Mouse (Mus musculus) stomach, embryonic 16.5 days (tissue): ENCODE results near the gene Tnc. TPM values are rescaled to one million over a fixed set of nuclear protein-coding genes. Genes with fewer than 3 reads are reported as not detected.

Experiments used
- ATAC-seq: fragments of 200-750 bp; cut with Nextera tagmentation; 2 replicates; pipeline ENCODE4 v1.8.0; 2017; ENCODE audit warnings: moderate number of reproducible peaks, moderate TSS enrichment; ENCODE audit not compliant: insufficient read depth, low FRiP score
- H3K27ac ChIP-seq: fragments of 300-500 bp; sonication (generic); 2 replicates; pipeline ENCODE4 v1.5.1; 2014; ENCODE audit warnings: low read length
- H3K27me3 ChIP-seq: fragments of 300-500 bp; sonication (generic); 2 replicates; pipeline ENCODE4 v1.6.1; 2014; ENCODE audit warnings: low read length, control low read depth, mixed read lengths; ENCODE audit not compliant: control insufficient read depth, insufficient read depth
- H3K36me3 ChIP-seq: fragments of 300-500 bp; sonication (generic); 2 replicates; pipeline ENCODE4 v1.6.1; 2014; ENCODE audit warnings: low read length; ENCODE audit not compliant: control insufficient read depth, insufficient read depth
- H3K4me1 ChIP-seq: fragments of 300-500 bp; sonication (generic); 2 replicates; pipeline ENCODE4 v1.6.1; 2014; ENCODE audit warnings: low read length, control low read depth, mixed read lengths; ENCODE audit not compliant: control insufficient read depth, insufficient read depth
- H3K4me2 ChIP-seq: fragments of 300-500 bp; sonication (generic); 2 replicates; pipeline ENCODE4 v1.6.1; 2014; ENCODE audit warnings: low read depth, low read length, mixed read lengths
- H3K4me3 ChIP-seq: fragments of 300-500 bp; sonication (generic); replicated peaks from 2 replicates; pipeline ENCODE4 v1.5.1; 2014; ENCODE audit warnings: mild to moderate bottlenecking, low read length
- H3K9ac ChIP-seq: fragments of 300-500 bp; sonication (generic); 2 replicates; pipeline ENCODE4 v1.6.1; 2014; ENCODE audit warnings: low read length
- H3K9me3 ChIP-seq: fragments of 300-500 bp; sonication (generic); replicated peaks from 2 replicates; pipeline ENCODE4 v1.6.1; 2016; ENCODE audit warnings: low read length, control low read depth; ENCODE audit not compliant: control insufficient read depth
- WGBS: fragments of 180-500 bp; shearing (Covaris S2); extraction: QIAGEN DNeasy Blood & Tissue Kit; methylation state at CpG from one replicate; pipeline ENCODE4 v1.1.7; 2014; 5-methylcytosine and 5-hydroxymethylcytosine counted together
- polyA plus RNA-seq: library from polyadenylated mRNA; unstranded; fragments of >200 nt; fragmentation: Nextera tagmentation; extraction: Ambion mirVana; gene quantifications from 2 replicates; pipeline ENCODE4 v1.2.1, GENCODE M21; 2015

Gene Tnc
- polyA plus RNA-seq, 1 experiment from 2014 or later = 25.2 TPM

DNA sequence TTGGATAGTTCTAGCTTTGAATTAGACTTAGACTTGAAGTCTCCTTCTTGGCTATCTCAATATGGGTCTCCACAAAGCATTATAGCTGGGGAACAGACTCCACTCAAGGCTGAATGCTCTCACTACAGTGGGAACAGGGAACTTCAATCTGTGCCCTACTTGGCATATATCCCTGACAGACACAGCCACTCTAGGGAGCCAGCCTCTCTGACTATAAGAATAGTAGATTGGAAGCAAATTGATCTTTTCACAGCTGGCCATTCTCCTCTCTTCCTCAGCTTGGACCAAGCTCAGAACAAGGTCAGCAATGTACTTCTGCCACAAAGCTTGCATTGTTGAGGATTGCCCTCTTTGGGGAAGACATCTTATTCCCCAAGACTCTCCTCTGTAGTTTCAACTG lies 27.9 kb upstream of the Tnc start:
- Histone ChIP-seq H3K9me3 (no peaks in the 10 kb centered on the region), H3K36me3 (no peaks in the 10 kb centered on the region), H3K4me3 (no peak overlapping the region), H3K27me3 (no peaks in the 10 kb centered on the region), H3K4me2 (no peak overlapping the region), H3K4me1 (no peaks in the 10 kb centered on the region), H3K27ac (no peak overlapping the region), H3K9ac (no peak overlapping the region)
- no peak for ATAC-seq

DNA sequence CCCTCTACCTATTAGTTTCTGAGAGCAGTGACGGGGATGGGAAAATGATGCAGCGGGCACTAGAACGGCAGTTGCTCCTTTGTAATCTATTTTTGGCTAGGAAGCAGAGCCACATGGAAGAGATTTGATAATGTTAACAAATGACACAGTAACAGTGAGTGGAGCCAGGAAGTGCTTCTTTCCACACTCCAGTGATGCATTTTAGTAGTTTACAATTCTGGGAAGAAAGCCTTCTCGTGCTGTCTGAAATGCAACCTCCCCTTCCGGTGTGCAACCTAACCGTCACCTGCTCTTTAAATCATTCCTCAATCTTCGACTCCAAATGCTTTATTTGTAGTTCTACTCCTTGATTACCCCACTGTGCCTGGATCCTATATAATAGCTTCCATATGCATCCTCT lies 20.6 kb upstream of the Tnc start:
- no peak overlapping the region for H3K4me3 ChIP-seq
- no peaks in the 10 kb centered on the region for H3K9me3 ChIP-seq
- H3K27me3 ChIP-seq = no peaks in the 10 kb centered on the region
- H3K4me2 ChIP-seq = no peak overlapping the region
- no peaks in the 10 kb centered on the region for H3K36me3 ChIP-seq
- no peaks in the 10 kb centered on the region; the same call in 1 of the 2 replicates for H3K4me1 ChIP-seq
- WGBS = 48% methylated on average over 7 of the region's 7 CpGs
- ATAC-seq = no peak
- no peak overlapping the region for H3K27ac ChIP-seq
- no peak overlapping the region for H3K9ac ChIP-seq

DNA sequence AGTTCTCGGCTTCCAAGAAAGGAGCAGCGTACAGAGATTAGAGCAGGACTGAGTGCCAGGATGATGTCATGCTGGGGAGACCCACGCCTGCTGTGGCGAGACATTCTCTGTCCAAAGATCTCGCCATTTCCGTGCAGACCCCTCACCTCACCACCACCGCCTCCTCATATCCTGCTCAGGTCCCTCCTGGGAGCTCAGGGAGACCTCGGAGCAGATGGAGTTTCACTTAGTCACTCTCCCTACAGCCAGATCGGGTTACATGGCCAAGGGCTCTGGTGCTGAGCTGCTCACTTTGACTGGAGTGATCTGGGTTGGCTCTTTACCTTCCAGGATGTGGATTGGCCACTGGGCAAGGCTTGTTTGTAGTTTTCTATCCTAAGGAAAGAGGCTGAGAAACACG lies 18.5 kb upstream of the Tnc start:
- Histone ChIP-seq H3K36me3 (no peaks in the 10 kb centered on the region), H3K9ac (no peak overlapping the region), H3K4me3 (no peak overlapping the region), H3K27me3 (no peaks in the 10 kb centered on the region), H3K4me1 (no peaks in the 10 kb centered on the region; the same call in 1 of the 2 replicates), H3K9me3 (no peaks in the 10 kb centered on the region), H3K27ac (no peak overlapping the region), H3K4me2 (no peak overlapping the region)
- 48% methylated on average over 10 of the region's 10 CpGs for WGBS
- no peak for ATAC-seq

DNA sequence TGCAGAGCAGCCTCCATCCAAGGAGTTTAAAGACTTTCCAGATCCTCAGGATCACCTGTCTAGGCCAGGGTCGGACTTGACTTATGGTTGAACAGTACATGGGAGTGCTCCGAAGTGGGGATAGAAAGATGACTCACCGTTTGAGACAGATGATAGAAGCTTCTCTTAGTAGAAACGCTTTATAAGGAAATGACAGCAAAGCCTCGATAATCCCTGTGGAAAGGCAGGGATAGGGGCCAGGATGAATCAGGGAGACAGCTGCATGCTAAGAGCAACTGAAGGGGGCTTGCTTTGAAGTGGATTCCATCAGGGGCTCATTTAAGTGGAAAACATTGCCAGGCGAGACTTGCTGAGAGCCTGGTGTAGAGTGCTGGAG lies 12.0 kb upstream of the Tnc start:
- Histone ChIP-seq H3K4me3 (no peak overlapping the region), H3K27me3 (no peaks in the 10 kb centered on the region), H3K27ac (no peak overlapping the region), H3K9me3 (no peaks in the 10 kb centered on the region), H3K36me3 (no peaks in the 10 kb centered on the region), H3K9ac (no peak overlapping the region), H3K4me1 (no peaks in the 10 kb centered on the region), H3K4me2 (no peak overlapping the region)
- WGBS = 40% methylated on average over 6 of the region's 6 CpGs
- no peak for ATAC-seq

DNA sequence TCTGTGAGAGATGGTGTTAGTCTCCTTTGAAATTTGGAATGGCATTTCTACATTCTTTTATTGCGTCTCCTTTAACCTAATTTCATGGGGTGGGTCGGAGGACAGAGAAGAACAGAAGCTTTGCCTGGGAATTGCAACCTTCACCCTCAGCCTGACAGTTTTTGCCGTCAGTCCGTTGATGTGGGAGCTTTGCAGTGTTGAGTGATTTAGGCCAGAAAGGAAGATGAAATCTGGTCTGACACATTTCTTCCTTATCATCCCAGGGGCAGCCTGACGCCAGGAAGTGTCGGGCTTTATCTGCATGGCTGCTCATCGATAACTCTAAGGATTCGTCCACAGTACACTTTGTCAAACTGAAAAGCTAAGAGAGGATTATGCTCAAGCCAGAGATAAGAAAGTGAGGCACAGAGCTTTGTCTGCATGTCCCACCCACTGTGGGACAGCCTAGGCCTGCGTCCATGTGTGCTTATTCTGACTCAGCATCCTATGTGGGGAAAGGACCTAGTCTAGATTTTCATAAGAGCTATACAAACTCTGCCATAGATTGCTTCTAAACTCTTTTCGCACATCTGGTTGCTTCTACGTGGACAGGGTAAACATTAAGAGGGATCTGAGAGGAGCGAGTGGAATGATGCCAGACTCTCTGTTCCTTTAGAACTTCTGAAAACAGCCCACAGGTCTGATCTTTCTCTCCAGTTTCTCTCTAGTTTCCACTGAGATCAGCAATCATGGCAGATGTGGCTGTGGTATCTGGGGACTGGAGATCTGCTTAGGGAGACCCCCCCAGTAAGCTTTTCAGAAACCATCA lies 11.4 kb upstream of the Tnc start:
- no peaks in the 10 kb centered on the region for H3K4me1 ChIP-seq
- 47% methylated on average over 12 of the region's 12 CpGs for WGBS

DNA sequence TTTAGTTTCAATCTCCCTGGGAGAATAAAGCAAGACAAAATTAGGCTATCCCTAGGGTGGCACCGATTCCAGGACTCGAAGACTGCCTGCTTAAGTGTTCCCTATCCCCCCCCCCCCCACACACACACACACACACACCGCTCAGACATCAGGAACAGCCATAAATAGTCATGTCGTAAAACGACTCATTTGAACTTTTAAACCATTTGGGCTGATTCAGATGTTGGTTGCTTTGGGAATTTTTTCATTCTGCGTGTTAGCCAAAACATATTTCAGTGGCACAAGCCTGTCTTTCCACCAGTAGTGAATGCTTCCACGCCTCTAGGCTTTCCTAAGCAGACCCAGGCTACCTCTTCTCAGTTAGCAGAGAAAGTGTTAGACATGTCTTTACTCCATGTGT lies 1.4 kb upstream of the Tnc start:
- H3K36me3 ChIP-seq = no peaks in the 10 kb centered on the region
- H3K9me3 ChIP-seq = no peaks in the 10 kb centered on the region
- H3K27ac ChIP-seq = no peak overlapping the region
- ATAC-seq = no peak
- H3K4me1 ChIP-seq = peaks cover 8% of the 10 kb centered on the region; the same call in 1 of the 2 replicates
- no peaks in the 10 kb centered on the region for H3K27me3 ChIP-seq
- H3K4me3 ChIP-seq = no peak overlapping the region
- no peak overlapping the region for H3K4me2 ChIP-seq
- 63% methylated on average over 7 of the region's 7 CpGs for WGBS
- no peak overlapping the region for H3K9ac ChIP-seq

More for the DNA sequence above, 11.4 kb upstream of the Tnc start:
- no peak overlapping the region for H3K4me2 ChIP-seq
- no peak overlapping the region for H3K27ac ChIP-seq
- no peaks in the 10 kb centered on the region for H3K36me3 ChIP-seq
- no peak overlapping the region for H3K9ac ChIP-seq
- no peaks in the 10 kb centered on the region for H3K9me3 ChIP-seq
- no peak overlapping the region for H3K4me3 ChIP-seq
- no peaks in the 10 kb centered on the region for H3K27me3 ChIP-seq
- ATAC-seq = no peak

DNA sequence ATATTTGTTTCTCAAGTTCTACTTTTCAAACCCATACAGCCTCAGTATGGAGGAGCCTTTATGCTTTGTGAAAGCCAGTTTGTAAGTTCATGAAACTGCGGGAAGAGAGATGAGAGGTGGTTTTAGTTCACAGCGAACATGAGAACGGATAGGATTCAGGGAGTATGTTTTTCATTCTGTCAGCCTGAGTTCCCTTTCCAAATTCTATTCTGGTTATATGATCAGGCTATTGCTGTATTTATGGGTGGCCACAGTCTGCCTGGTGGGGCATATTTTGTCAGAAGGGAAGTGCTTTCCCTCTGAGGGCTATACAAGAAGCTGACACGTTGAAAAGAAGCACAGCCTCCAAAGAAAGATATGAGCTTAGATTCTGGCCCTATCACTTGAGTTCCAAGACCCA lies 2.9 kb downstream of the Tnc start:
- WGBS = 64% methylated on average over 4 of the region's 4 CpGs
- Histone ChIP-seq H3K9me3 (no peaks in the 10 kb centered on the region), H3K36me3 (no peaks in the 10 kb centered on the region), H3K4me2 (no peak overlapping the region), H3K9ac (no peak overlapping the region), H3K27me3 (no peaks in the 10 kb centered on the region), H3K4me3 (no peak overlapping the region), H3K4me1 (peaks cover 8% of the 10 kb centered on the region; the same call in 1 of the 2 replicates), H3K27ac (no peak overlapping the region)
- ATAC-seq = no peak

DNA sequence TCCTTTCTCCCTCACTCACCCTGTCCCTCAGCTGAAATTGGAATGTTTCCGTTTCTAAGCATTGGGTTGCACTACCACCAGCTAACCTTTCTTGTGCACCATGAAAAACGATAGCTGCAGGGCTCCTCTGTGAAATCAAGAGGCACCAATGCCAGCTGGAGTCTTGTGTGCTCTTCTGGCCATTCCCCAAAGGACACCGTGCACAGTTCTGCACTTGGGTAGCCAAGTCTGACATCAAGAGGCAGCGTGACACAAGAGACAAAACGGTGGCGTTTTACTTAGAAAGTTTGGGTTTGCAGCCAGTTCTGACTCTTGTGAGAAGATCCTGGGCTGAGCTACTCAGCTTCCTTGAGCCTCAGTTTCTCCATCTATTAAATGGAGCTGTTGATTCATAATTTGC lies 3.4 kb downstream of the Tnc start:
- Histone ChIP-seq H3K27me3 (no peaks in the 10 kb centered on the region), H3K9ac (no peak overlapping the region), H3K9me3 (no peaks in the 10 kb centered on the region), H3K4me2 (no peak overlapping the region), H3K36me3 (no peaks in the 10 kb centered on the region), H3K4me3 (no peak overlapping the region), H3K27ac (no peak overlapping the region), H3K4me1 (peaks cover 8% of the 10 kb centered on the region; the same call in 1 of the 2 replicates)
- 78% methylated on average over 6 of the region's 6 CpGs for WGBS
- no peak for ATAC-seq

DNA sequence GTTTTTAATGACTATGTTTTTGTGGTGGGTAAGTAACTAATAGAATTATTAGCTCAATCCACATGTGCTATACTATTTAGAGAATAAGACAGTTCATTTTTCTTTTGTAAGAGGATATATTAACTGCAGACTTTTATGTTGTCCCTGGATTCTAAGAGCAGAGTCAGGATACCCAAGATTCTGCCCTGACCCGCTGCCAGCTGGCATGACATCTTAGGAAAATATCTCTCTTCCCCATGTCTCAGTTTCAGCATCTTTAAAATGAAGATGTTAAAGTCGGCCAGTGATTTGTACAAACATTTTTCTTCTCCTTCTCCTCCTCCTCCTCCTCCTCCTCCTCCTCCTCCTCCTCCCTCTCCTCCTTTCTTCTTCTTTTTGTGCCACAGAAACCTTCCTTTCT lies 7.7 kb downstream of the Tnc start:
- H3K27me3 ChIP-seq = no peaks in the 10 kb centered on the region
- no peaks in the 10 kb centered on the region for H3K36me3 ChIP-seq
- 71% methylated on average over 2 of the region's 2 CpGs for WGBS
- ATAC-seq = no peak
- H3K4me2 ChIP-seq = no peak overlapping the region
- no peak overlapping the region for H3K4me3 ChIP-seq
- no peaks in the 10 kb centered on the region for H3K9me3 ChIP-seq
- H3K27ac ChIP-seq = no peak overlapping the region
- H3K4me1 ChIP-seq = peaks cover 1% of the 10 kb centered on the region; the same call in 1 of the 2 replicates
- H3K9ac ChIP-seq = no peak overlapping the region
